Mouse (Mus musculus) NIH3T3 (cell line): ENCODE data around the gene Mllt3.

ENCODE experiments used
- DNase-seq: peaks from one replicate; pipeline ENCODE4 v3.0.0-alpha.2; 2012; ENCODE audit warnings: low read depth

Gene Mllt3

GRCm38 (mm10) chr4:87774515-87774914, 258.6 kb downstream of the Mllt3 start:
- DNase-seq = no peak

- no peak for DNase-seq
These were observed 265.2 kb downstream of the Mllt3 start for GRCm38 (mm10) chr4:87767711-87768561.

DNA sequence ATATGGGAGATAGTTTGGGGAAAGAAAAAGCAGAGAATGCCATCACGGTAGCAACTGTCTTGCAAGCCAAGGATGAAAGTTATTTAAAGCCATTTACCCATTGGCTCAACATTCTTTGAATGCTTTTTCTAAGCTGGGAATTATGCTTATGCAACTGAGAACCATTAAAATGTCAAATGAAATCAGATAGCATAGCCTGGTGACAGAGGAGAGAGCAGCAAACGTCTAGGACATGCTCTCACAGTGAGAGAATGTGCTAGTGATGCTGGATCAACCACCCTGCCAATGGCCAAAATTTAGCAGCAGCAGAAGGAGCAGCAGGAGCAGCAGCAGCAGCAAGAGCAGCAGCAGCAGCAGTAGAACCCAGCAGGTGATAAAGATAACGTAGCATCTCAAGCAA, 267.4 kb downstream of the Mllt3 start:
- no peak for DNase-seq

GRCm38 (mm10) chr4:87761075-87761474, 272.1 kb downstream of the Mllt3 start:
- DNase-seq = no peak

DNA sequence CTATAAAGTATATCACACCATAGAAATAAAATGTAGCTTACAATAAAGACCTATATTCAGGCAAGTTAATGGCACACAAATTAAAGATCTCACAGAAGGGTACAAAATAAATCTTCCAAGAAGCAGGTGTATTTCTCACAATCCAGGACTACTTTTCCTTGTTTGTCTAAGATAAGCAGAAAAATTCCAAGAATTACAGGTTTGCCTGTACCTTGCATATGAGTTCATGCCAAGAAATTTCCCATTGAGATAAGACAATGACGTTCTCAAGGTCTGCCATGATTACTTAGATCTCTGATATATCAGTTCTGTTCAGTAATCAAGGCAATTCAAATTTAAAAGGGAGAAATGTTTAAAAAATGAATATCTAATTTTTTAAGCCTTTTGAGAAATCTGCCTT, 272.9 kb downstream of the Mllt3 start:
- DNase-seq = no peak

GRCm38 (mm10) chr4:87759625-87760024, 273.5 kb downstream of the Mllt3 start:
- no peak for DNase-seq

- no peak for DNase-seq
These were observed 274.1 kb downstream of the Mllt3 start for GRCm38 (mm10) chr4:87759110-87759509.

GRCm38 (mm10) chr4:87751515-87751864, 281.7 kb downstream of the Mllt3 start:
- no peak for DNase-seq

DNA sequence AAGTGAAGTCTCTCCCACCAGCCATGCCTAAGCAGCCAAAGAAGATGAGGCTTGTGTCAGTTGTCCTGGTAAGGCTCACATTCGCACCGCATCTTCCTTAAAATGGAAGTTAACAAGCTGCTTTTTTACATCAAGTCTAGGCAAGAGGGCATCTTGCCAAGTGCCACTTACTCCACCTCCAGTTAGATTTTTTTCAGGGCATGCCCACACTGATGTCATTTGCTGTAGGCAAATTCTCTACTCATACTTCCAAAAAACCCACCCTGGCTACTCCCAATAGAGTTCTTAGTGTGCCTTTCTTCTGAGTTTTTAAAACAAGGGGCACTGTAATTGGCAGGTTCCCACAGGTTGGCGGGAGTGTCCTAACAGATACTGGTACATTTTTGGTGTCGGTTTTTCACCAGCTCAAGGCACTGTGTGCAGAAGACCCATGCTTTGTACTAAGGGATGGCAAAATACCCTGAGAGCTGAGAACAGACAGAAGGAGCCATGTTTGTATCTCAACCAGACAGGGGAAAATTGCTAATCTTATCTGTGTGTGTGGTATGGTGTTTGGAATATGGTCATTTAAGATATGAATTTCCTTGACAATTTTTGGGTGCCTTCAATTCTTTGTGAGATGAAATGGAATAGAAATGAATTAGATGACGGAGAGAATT, 282.2 kb downstream of the Mllt3 start:
- DNase-seq = no peak

- no peak for DNase-seq
These were observed 283.5 kb downstream of the Mllt3 start for GRCm38 (mm10) chr4:87749532-87750234.

GRCm38 (mm10) chr4:87745016-87745645, 288.0 kb downstream of the Mllt3 start:
- DNase-seq = no peak

GRCm38 (mm10) chr4:87739524-87740128, 293.5 kb downstream of the Mllt3 start:
- DNase-seq = no peak

GRCm38 (mm10) chr4:87739104-87739503, 294.1 kb downstream of the Mllt3 start:
- no peak for DNase-seq

DNA sequence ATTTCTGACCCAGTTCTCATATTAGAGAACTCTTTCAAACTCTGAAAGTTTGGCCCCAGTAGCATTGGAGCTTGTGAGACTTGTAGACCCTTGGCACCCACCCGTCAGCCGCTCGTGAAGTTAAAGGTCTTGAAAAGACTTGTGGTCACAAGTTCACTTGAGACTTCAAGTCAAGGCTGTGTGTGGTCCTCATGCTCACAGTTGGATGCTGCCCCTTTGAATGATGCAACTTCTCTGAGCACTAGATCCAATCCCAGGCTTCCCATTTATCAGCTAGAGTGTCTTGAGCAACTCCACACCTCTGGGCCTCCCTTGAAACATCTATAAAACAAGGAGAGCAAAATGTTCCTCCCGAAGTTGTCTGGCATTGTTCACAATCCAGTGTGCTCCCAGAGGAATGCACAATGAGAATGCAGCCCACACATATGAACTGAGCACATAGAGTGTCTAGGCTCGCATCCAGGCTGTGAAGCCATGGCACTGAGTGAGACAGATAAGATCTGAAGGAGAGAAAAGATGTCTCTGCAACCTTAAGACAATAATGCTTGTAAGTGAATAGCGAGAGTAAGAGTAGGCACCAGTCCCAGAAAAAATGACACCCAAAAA, 295.9 kb downstream of the Mllt3 start:
- peak; percentile 8 for DNase-seq

- DNase-seq = peak; percentile 13
These were observed 296.4 kb downstream of the Mllt3 start for GRCm38 (mm10) chr4:87736779-87737178.

GRCm38 (mm10) chr4:87731118-87731672, 302.0 kb downstream of the Mllt3 start:
- DNase-seq = no peak

- DNase-seq = peak; percentile 40
These were observed 304.6 kb downstream of the Mllt3 start for GRCm38 (mm10) chr4:87728581-87728980.

- no peak for DNase-seq
These were observed 309.7 kb downstream of the Mllt3 start for GRCm38 (mm10) chr4:87723448-87723847.
